Mouse (Mus musculus): ENCODE measurements around the gene Rnf180. TPM values are rescaled to one million over a fixed set of nuclear protein-coding genes. Genes with fewer than 3 reads are reported as not detected.

Gene Rnf180
- total RNA-seq, 2 experiments from 2014 or later, result 17.8 to 19.6 TPM

DNA sequence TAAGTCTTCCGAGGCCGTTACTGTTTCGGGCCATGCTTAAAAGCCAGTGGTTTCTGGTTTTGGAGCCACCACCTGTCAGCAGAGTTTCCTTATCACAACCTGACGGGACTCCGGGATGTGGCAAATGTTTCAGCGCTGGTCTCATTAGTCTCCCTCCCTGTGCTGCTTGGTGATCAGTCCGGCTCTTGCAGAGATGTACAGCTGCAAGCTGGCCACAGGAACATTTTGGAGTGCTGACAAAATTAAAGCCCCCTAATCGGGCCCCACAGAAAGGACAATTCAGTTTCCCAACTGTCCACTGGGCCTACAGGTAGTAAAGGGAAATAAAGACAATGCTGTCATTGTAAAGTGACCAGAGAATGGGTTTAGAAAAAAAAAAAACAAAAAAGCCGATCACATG is 44.4 kb downstream of the Rnf180 start:
- DNase-seq, result no peak

DNA sequence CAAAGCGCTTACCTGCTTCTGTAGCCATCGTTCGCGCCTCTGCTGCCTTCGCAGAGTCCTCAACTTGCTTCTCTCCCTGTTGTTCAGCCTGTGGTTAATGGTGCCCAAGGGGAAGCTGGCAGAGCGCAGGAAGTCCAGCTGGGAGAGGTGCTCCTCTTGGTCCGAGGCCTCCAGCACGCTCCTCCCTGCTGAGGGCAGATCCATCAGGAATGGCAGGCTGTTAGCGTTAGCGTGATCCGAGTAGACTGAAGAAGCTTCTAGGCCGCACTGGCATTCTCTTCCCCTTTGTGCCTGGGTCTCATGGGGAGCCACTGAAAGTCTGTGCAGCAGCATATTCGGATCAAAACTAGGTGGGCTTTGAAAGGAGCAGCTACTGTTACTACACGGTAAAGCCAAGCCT is 45.0 kb downstream of the Rnf180 start:
- DNase-seq, result peak; percentile 6 to 19

DNA sequence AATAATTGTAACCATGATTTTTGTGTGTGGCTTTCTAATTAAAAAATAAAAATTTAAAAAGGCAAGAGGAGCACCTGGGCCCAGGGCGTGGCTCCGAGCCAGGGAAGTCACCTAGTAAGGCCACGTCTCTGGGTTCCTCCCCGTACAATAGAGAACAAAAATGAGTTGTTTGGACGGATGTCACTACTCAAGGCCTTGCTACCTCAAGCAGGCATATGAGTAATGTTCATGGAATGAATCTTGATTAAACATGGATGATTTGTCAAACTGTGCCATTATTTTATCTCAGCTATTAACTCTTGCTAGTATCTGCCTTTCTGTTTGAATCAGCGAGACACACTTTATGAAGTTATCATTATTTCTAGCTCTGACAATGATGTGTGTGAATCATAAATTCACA is 46.9 kb downstream of the Rnf180 start:
- DNase-seq, result no peak

DNA sequence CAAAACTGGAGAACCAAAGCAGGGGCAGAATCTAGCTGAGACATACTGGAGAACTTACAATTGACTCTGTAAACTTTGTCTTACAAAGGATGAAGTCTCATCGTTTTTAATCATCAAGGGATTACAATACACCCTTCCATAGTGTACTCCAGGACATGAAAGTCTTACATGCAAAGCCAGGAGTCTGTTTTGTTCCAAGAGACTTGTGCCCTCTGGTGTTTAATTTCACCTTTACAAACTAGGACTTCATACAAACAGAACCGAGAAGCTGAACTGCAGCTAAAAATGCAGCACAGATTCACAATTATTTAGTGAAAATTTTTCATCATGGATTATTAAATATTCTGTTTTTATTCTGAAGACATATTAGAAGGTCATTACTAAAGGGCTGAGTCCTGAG is 53.8 kb downstream of the Rnf180 start:
- no peak for DNase-seq

DNA sequence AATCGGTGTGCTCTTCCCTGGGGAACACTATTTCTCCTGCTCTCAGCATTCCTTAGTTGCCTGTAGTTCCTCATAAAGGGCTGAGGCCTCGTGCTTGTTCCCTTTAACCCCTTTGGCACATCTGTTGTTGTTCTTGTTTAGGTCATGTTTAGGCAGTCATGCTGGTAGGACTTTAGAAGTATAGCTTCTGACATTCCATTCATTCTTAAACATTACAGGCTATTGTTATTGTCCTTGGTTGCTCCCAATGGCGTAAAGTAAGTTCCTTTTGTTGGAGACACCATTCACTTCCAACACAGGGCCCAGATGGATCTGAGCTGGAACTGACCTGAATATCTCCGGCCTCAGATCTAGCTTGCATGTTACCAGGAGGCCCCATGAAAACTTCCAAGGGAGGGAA is 67.5 kb downstream of the Rnf180 start:
- DNase-seq, result no peak

DNA sequence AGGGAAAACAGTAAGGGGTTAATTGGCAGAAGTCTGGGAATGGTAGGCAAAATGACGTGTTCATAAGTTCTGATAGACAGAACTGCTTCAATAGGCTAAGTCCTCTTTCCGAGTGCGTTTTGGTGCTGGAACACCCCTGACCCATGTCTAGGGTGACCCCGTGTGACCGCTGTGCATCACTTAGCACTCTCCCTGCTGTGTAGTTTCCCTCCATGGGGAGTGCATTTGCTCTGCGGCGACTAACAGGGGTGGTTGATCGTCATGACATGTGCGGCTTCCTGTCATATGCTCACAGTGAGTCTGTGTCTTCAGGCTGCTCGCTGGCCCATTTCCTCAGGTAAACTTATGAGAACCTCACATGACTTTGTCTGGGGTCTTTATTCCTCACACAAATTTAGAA is 70.6 kb downstream of the Rnf180 start:
- DNase-seq, result no peak

DNA sequence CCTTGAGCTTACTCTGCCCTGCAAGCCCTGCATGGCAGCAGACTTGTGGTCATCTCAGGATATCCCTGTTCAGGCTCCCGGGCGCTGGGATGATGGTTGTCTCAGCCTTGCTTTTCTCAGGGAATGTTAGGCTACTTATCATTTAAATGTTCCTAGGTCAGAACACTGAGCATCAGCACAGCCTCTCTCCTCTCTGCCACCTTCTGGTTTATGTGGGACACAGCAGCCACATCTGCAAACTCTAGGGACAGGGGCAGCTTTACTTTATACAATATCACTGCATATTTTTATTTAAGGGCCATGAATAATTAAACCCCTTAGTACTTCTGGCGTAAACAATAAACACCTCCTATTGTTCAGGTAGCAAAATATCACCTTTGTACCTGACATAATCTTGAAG is 71.5 kb downstream of the Rnf180 start:
- DNase-seq, result peak in 1 of 2 experiments; percentile 17

DNA sequence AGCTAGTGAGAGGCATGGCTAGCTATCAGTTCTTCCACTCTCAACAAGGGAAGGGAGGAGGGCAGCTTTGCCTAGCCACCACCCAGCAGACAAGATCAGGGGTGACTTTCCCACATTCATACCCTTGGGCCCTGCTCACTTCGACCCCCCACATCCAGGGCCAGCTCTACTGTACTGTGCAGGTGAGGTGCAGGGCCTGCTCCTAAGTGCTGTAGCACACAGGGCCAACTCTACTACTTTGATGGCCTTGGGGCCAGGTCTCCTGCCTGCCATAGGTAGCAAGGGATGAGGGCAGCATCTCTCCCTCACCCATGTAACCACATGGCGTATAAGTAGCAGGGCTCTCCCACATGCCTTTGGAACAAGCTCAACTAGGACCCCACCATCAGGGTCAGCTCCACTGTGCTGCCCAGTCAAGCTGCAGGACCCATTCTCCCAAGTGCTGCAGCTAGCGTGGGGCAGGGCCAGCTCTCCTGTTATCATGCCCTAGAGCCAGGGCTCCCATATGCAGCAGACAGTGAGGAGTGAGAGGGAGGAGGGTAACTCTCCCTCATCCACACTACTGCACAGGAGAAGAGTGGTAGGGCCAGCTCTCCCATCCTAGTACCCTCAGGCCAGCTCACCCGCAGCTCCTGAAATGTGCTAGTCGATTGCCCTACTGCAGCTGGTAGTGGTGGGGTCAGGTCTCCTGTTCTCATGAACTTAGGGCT is 72.4 kb downstream of the Rnf180 start:
- no peak for DNase-seq

DNA sequence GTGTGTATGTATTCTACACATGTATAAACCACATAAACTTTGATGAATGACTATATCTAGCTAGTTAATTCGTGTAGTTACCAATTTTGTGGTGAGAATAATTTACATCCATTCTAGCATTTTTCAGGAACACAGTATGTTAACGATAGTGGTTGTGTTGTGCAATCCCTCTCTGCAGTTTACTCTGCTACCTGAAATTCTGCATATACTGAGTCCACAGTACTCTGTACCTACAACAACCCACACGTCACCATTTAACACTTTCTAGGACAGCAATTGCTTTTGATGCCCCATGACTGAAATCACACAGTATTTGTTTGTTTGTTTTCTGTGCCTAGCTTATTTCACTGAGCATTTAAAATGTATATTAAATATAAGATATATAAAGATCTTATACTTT is 83.9 kb downstream of the Rnf180 start:
- DNase-seq, result no peak

DNA sequence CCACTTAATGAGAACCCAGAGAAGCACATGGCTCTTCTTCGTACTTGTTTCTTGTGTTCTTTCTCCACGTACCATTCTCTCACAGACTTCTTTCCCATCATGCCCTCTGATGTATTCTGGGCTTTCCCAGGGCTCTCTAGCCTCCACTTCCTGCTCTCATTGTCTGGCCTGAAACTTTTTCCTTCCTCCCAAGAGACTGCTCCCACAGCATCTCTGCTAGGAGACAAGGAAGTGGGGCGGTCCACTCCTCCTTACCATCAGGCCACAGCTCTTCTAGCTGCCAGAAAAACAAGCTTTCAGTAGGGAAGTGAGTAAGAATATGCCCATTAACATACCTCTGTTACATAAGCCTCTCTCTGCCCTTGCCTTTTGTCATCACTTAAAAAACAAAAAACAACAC is 90.8 kb downstream of the Rnf180 start:
- no peak for DNase-seq

DNA sequence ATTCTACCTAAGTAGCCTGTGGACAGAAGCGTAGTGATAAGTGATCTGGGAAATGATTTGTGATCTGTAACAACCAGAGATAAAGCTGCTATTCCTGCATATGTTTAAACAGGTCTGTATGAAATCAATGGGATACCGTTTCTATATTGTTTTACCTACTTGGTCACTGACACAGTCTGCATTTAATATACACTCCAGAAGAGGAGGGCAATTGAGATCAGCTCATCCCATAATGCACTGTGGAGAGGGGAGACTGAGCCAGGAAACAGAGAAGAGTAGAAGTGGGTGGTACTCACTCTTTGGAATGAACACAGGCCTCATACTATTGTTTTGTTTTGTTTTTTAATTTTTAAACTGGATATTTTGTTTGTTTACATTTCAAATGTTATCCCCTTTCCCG is 96.0 kb downstream of the Rnf180 start:
- DNase-seq, result no peak

DNA sequence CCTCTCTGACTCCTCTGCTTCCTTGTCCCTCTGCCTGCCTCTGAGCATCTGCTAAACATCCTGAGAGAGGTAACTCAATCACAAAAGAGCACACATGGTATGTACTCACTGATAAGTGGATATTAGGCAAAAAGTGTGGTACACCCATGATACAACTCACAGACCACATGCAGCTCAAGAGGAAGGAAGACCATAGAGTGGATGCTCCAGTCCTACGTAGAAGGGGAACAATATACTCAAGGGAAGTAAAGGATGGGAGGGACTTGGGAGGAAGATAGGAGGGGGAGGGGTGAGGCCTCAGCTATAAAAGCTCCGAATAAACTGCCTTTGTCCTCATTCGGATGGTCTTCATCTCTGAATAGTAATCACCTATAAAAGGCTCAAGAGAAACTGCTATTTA is 96.6 kb downstream of the Rnf180 start:
- DNase-seq, result no peak

DNA sequence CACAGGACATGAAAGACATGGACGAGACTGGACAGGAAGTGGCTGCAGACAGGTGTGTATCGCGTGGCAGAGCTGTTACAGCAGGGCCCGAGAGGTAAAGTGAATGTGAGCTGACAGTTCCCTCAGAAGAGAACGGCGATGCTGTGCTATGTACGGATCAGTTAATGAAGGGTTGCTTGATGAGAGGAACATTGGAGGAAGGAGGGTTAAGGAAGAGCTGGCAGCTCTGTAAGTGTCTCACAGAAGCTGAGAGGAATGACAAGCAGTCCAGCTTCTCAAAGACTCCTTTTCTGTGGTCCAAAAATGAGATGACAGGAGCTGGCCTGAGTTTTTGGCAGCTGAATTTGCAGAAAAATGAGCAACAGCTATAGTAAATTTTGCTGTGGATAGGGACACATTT is 101.0 kb downstream of the Rnf180 start:
- no peak for DNase-seq

DNA sequence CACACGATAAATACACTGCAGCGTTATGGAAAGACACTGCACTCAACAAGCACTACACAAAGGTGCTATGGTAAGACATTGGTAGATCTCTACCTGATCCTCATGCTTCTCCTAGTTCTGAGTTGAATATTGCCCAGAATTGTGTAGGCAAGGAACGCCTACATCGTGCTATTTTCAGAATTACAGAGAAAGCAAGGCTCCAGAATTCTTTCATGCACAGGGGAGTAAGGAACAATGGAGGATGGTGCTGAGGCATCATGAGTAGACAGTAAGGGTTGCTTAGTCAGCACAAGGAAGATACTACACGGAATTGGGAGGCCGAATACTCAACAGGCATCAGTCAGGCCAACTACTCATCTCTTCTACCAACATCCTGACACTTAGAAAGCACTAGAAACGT is 105.9 kb downstream of the Rnf180 start:
- DNase-seq, result no peak

DNA sequence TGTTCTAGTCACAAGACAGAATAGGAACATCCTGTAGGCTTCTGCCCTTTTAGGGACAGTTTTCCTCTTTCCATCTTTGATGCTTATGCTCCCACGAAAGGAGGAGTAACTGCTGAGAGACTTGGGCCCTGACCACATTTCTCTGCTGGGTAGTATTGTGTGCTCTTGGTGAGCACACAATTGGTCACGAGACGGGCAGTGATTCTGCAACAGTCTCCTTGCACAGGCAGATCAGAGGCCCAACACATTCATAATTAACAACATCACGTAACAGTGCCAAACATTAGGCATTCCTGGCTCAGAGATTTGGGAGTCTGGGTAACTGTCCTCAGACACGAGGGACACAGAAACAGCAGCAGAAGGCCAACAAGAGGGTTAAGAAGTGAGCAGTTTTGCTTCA is 113.8 kb downstream of the Rnf180 start:
- no peak for DNase-seq

DNA sequence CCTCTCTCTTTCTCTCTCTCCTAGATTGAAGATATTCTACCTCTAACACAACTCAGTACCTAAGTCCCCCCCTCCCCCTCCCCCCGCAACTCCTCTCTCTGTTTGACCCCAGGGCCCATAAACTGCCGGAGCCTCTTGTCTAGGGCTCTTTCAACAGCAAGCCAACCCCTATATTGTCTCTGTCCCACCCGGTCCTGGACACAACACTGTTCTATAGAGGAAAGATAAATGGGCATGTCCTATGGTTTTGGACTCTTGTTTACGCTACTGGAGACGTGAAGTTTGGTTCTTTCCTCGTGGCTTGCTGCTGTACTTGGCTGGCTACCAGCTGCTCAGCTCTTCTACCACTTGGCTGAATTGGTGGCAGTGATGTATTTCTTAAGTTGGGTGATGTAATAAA is 129.2 kb downstream of the Rnf180 start:
- DNase-seq, result no peak

DNA sequence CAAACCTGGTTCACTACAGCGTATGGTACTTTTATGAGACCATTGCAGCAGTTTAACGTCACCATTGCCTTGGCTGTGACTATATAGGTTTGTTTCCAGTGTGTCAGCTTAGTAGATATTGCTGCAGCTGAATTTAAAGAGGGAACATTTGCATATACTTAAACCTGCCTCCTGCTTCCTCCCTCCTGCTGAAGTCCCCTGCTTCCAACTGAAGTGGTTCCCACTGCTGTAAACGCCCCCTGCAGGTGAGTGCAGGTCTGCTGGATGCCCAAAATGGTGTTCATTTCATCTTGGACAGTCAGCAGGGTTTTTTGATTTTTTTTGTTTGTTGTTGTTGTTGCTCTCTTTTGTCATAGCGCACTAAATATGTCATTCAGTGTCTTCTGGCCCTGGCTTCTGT is 140.7 kb downstream of the Rnf180 start:
- DNase-seq, result no peak

DNA sequence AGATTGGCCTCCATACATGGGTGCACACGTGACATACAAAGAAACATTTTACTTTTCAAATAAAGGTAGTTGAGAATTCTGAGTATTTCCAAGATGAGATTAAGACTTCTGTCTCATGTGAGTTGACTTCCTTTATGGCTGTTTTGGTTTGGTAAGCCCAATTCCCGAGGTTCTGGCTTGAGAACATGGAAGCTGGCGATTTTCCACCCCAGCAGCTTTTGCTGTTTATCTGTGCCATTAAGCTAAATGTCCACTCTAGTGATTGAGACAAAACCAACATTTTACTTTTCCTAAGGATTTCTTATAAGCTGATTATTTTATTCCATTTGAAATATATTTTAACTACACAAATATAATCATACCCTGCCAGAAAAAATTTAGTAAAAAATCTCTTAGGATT is 144.6 kb downstream of the Rnf180 start:
- DNase-seq, result no peak

DNA sequence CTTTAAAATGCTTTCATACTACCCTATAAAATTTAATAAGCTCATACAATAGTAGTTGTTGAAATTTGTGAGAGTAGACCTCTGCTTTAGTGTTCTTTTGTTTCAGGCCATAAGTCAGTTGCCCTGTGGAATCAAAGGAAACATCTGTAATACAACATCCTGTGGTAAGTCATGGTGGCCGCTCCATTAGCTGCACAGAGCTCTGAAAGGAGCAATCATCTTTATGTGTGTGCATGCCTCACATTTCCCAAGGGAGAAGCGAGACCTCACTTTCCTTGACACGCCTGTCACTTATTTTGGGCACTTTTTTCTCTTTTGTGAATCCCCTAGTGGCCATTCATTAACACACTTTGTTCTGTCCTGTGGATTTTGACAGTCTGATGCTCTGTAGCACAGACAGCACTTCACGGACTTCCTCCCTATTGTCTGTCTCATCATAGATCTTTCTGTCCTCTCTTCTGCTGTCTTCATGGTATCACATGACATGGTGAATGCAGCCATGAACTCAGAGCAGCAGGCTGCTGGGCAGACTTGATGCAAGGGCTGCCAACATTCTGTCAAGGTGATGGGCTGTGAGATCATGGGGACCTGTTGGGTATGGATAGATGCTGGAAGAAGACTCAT is 146.7 kb downstream of the Rnf180 start:
- DNase-seq, result no peak

DNA sequence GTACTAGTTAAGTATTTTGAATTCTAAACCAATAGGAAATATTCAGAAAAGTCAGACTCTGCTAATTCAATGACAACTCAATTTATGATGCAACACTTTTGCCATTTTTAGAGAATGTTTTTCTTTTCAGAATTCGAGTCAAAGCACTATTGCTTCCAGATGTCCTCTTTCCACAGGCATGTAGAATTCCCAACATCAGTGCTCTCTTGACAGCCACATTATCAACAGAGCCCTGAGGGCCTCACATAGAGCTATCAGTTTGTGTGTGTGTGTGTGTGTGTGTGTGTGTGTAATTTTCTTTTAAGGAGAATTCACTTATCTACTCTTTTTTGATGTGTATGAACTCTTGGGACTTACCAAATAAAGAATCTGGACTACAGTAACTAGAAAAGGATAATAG is 147.8 kb downstream of the Rnf180 start:
- DNase-seq, result no peak

DNA sequence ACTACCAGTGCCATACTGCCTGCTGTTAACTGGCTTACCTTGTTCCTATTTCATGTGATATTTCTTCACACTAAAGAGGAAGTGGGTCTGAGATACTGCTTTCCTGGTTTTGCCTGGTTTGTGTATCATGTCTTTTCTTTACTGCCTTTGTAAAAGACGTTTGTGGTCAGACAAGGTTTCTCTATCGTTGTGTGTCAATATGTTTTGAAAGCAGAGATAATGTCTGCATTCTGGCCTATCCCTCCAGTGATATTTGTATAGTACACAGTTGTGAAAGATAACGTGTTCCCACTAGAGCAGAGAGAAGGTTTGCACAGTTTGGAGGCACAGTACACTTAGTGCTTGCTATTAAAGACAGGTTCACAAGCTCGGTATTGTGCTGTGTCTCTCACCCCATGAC is 154.7 kb downstream of the Rnf180 start:
- DNase-seq, result no peak

DNA sequence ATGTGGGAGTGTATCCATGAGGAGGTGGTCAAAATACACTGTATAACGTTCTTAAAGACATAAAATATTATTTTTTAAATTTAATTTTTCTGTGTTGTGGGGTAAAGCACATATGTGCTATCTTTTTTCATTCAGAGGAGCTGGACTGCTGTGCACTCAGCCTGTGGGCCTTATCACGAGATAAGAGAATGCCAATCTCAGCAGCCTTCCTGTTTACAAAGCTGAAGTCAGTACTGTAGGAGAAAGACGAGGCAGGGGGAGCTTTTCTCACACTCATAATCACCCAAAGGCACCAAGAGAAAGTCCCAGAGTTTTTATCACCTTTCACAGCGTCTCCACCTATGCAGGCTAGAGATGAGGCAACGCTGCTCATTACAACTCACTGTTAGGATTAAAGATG is 160.2 kb downstream of the Rnf180 start:
- DNase-seq, result no peak

DNA sequence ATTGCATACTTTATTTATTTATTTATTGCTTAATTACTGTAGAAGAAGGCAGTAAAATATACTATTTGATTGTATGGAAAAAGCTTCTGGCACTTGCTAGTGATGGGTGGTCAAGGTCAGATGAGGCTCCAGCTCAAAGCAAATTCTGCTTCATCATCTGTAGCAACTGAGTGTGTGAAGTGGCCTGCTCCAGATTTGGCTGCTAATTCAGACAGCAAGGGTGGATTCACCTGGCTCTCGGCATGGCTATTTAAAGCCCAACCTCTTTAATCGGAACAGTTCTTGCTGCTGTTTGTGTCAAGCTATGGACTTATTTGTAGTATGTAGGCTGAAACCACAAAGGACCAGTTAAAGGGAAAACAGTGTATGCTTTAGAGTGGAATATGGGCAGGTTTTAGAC is 161.8 kb downstream of the Rnf180 start:
- DNase-seq, result no peak

DNA sequence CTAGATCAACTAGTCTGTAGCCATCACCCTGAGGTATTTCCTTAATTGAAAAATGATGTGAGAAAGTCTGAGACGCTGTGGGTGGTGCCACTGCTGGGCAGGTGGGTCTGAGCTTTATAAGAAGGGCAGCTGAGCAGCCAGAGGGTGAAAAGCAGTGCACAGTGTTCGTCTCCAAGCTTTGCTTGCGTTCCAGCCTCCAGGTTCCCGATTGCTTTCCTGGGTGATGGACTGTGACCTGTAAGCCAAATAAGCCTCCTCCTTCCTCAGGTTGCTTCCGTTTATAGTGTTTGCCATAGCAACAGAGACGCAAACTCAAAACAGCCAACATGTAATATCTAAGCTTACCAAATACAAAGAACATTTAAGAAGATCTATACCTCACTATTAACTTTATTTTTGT is 162.2 kb downstream of the Rnf180 start:
- DNase-seq, result no peak

DNA sequence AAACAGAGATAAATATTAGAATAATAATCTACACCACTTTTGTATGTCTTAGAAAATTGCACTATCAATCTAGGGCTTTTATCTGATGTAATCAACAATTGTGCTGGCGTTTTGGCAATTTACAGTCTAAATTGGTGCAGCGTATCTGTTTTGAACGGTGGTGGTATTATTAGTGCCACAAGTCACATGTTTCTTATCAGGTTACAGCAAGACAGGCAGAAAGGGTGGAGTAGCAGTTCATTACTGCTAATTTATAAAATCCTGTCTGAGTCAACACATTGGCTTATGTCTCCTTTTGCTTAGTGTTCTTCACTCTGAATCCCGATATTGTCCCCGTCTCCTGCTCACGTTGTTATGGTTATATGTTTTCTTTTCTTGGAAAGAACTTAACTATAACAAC is 164.5 kb downstream of the Rnf180 start:
- no peak for DNase-seq

Measured in layer of hippocampus, postnatal 36 days (tissue).